Mouse (Mus musculus) MEL (cell line): Measurements from ENCODE around the gene Sost.

Source experiments
- CTCF ChIP-seq, 3 experiments: IDR thresholded peaks in 2 of 3; conservative IDR thresholded peaks in 1 of 3; 2 replicates each; pipeline ENCODE4 v1.5.1; 2011 to 2012; ENCODE audit warnings: low read length in 3 of 3, low read depth in 2 of 3, mild to moderate bottlenecking in 2 of 3, improper control_type of control experiment in 1 of 3, inconsistent platforms in 1 of 3, mixed read lengths in 1 of 3, moderate library complexity in 1 of 3; ENCODE audit not compliant: control insufficient read depth in 1 of 3, insufficient read depth in 1 of 3, poor library complexity in 1 of 3, severe bottlenecking in 1 of 3
- E2F4 ChIP-seq: IDR thresholded peaks from 2 replicates; pipeline ENCODE4 v1.6.1; 2011; ENCODE audit warnings: low read depth, low read length, improper control_type of control experiment, borderline replicate concordance
- EP300 ChIP-seq, 2 experiments: IDR thresholded peaks; 2 replicates each; pipeline ENCODE4 v1.6.1; 2011; ENCODE audit warnings: improper control_type of control experiment in 2 of 2, low read length in 2 of 2, low read depth in 1 of 2, mild to moderate bottlenecking in 1 of 2
- GABPA ChIP-seq: IDR thresholded peaks from 2 replicates; pipeline ENCODE4 v1.6.1; 2012; ENCODE audit warnings: low read depth, mild to moderate bottlenecking, inconsistent platforms, low read length, improper control_type of control experiment, moderate library complexity
- GATA1 ChIP-seq: IDR thresholded peaks from 2 replicates; pipeline ENCODE4 v1.6.1; 2011; ENCODE audit warnings: low read depth, low read length, improper control_type of control experiment
- HCFC1 ChIP-seq: IDR thresholded peaks from 2 replicates; pipeline ENCODE4 v1.6.1; 2012; ENCODE audit warnings: low read depth, mild to moderate bottlenecking, inconsistent platforms, low read length, improper control_type of control experiment, moderate library complexity
- MAFK ChIP-seq: IDR thresholded peaks from 2 replicates; pipeline ENCODE4 v1.6.1; 2011; ENCODE audit warnings: low read depth, mild to moderate bottlenecking, low read length, improper control_type of control experiment, borderline replicate concordance
- MAX ChIP-seq: IDR thresholded peaks from 2 replicates; pipeline ENCODE4 v1.6.1; 2011; ENCODE audit warnings: low read length, improper control_type of control experiment
- POLR2A ChIP-seq, 2 experiments: IDR thresholded peaks; 2 replicates each; pipeline ENCODE4 v1.6.1; 2011 to 2012; ENCODE audit warnings: low read length in 2 of 2, mild to moderate bottlenecking in 2 of 2, control low read depth in 1 of 2, improper control_type of control experiment in 1 of 2, low read depth in 1 of 2, moderate library complexity in 1 of 2; ENCODE audit not compliant: control insufficient read depth in 1 of 2, insufficient read depth in 1 of 2, poor library complexity in 1 of 2
- POLR2AphosphoS5 ChIP-seq: IDR thresholded peaks from 2 replicates; pipeline ENCODE4 v1.6.1; 2012; ENCODE audit warnings: low read depth, borderline replicate concordance, mild to moderate bottlenecking, inconsistent platforms, low read length, moderate library complexity, mixed read lengths
- TAL1 ChIP-seq: IDR thresholded peaks from 2 replicates; pipeline ENCODE4 v1.6.1; 2012; ENCODE audit warnings: mild to moderate bottlenecking, inconsistent platforms, low read length, moderate library complexity, mixed read lengths
- USF1 ChIP-seq: IDR thresholded peaks from 2 replicates; pipeline ENCODE4 v1.6.1; 2014; ENCODE audit warnings: low read depth, mild to moderate bottlenecking, inconsistent platforms, low read length, improper control_type of control experiment, moderate library complexity
- ZC3H11A ChIP-seq: IDR thresholded peaks from 2 replicates; pipeline ENCODE4 v1.6.1; 2012; ENCODE audit warnings: low read depth, mild to moderate bottlenecking, inconsistent platforms, low read length, improper control_type of control experiment

GRCm38 (mm10) chr11:101973496-101973895 lies 6.7 kb upstream of the Sost start:
- no peak for TF ChIP-seq MAX
- no peak for TF ChIP-seq ZC3H11A
- TF ChIP-seq HCFC1, result no peak
- no peak for TF ChIP-seq CTCF (IDR thresholded peaks at IDR 0.05 in 2 of 3, conservative IDR thresholded peaks at IDR 0.05 in 1 of 3; ENCODE audit: control insufficient read depth in 1 of 3, insufficient read depth in 1 of 3, low read depth in 2 of 3, low read length in 3 of 3, poor library complexity in 1 of 3, severe bottlenecking in 1 of 3)
- no peak for TF ChIP-seq GABPA
- no peak for TF ChIP-seq POLR2A (IDR thresholded peaks at IDR 0.05; ENCODE audit: control insufficient read depth in 1 of 2, insufficient read depth in 1 of 2, low read depth in 1 of 2, low read length in 2 of 2, poor library complexity in 1 of 2)
- no peak for TF ChIP-seq MAFK
- no peak for TF ChIP-seq E2F4
- no peak for TF ChIP-seq GATA1
- TF ChIP-seq USF1, result no peak
- TF ChIP-seq EP300 (IDR thresholded peaks at IDR 0.05; ENCODE audit: low read depth in 1 of 2, low read length in 2 of 2), result no peak
- TF ChIP-seq TAL1, result no peak
- TF ChIP-seq POLR2AphosphoS5, result no peak
